Mouse (Mus musculus): ENCODE results near the gene Pofut1.

DNA sequence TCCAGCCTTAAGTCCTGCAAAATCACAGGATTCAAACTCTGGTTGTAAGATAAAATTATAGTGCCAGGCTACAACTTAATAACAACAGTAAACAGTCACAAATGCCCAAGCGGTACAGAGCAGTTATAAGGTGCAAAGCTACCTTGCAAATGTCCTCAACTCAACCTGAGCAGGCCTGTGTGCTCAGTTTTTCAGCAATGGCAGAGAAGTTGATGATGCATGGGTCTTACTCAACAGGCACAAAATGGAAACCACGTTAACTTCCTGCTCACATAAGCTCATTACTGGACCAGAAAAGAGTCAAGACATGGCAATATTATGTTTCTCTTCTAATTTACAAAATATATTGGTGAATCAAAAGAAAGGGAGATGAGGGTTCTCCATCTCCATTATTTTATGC, 18.8 kb upstream of the Pofut1 start:
- TF ChIP-seq POLR2A (IDR thresholded peaks at IDR 0.05; ENCODE audit: borderline replicate concordance, low read depth, low read length) (no peak), CTCF (IDR thresholded peaks at IDR 0.05; ENCODE audit: low read depth, low read length) (no peak)

Measured in bone marrow macrophage, adult 2 months (primary cell).